Mouse (Mus musculus) embryonic fibroblast, embryonic 13.5 days (primary cell): ENCODE data around the gene A930004D18Rik. TPM values are rescaled to one million over a fixed set of nuclear protein-coding genes. Genes with fewer than 3 reads are reported as not detected.

Experiments
- H3K27ac ChIP-seq: 2 replicates; pipeline ENCODE4 v1.5.1; 2012; ENCODE audit warnings: low read length, control low read depth, inconsistent platforms; ENCODE audit not compliant: insufficient read depth
- H3K4me1 ChIP-seq: 2 replicates; pipeline ENCODE4 v1.6.1; 2011; ENCODE audit warnings: low read length; ENCODE audit not compliant: control insufficient read depth, insufficient read depth
- H3K4me3 ChIP-seq: 2 replicates; pipeline ENCODE4 v1.5.1; 2011; ENCODE audit warnings: mild to moderate bottlenecking, control low read depth, low read length; ENCODE audit not compliant: insufficient read depth
- CTCF ChIP-seq: IDR thresholded peaks from 2 replicates; pipeline ENCODE4 v1.5.1; 2011; ENCODE audit warnings: mild to moderate bottlenecking, control low read depth, low read length, moderate library complexity, borderline replicate concordance; ENCODE audit not compliant: insufficient read depth
- POLR2A ChIP-seq: IDR thresholded peaks from 2 replicates; pipeline ENCODE4 v1.6.1; 2011; ENCODE audit warnings: low read depth, mild to moderate bottlenecking, control low read depth, low read length, moderate library complexity
- polyA plus RNA-seq: library from polyadenylated mRNA; stranded (reverse); fragments of >200 nt; gene quantifications from 2 replicates; pipeline ENCODE4 v1.2.4, GENCODE M21; 2011; ENCODE audit warnings: low read depth; ENCODE audit not compliant: missing spikeins, insufficient read length

A930004D18Rik gene
- polyA plus RNA-seq, 1 experiment = 8.6 TPM

DNA sequence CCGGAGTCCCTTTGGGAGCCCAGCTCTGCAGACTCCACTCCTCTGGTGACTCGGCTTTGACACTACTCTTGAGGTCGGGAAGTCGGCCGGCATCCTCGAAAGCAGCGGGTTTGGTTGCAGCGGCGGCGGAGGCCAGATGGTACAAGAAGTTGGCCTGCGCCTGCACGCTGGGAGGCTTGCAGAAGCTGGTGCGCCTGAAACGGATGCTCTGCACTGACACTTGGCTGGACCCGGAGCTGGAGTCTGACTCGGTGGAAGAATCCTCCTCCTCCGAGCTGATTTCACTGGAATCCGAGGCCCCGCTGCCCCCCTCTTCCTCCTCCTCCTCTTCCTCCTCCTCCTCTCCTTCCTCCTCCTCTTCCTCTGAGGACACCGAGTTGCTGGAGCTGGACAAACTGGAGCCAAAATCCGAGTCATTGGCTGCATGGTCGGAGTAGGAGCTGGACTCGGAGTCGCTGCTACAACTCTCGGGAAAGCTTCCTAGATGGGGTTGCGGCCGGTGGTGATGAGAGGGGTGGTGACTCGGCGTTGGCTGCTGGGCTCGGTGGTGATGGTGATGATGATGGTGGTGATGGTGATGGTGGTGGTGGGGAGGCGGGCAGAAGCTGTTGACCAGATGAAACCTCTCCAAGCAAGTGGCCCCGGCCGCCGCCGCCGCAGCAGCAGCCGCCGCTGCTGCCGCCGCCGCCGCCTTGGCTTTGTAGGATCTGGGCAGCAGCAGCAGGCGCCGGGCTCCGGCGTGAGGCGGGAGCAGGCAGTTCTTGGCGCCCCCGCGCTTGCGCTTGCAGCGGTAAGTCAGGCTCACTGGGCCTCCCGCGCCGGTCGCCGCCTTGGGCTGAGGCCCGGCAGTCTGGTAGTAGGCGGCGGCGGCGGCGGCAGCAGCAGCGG, 9.5 kb upstream of the A930004D18Rik start:
- no peak for TF ChIP-seq POLR2A
- no peak for TF ChIP-seq CTCF
- Histone ChIP-seq H3K4me1 (peaks cover 5% of the 10 kb centered on the region; the same call in 1 of the 2 replicates), H3K4me3 (peak overlapping the region; percentile 61), H3K27ac (peak overlapping the region; percentile 90)

DNA sequence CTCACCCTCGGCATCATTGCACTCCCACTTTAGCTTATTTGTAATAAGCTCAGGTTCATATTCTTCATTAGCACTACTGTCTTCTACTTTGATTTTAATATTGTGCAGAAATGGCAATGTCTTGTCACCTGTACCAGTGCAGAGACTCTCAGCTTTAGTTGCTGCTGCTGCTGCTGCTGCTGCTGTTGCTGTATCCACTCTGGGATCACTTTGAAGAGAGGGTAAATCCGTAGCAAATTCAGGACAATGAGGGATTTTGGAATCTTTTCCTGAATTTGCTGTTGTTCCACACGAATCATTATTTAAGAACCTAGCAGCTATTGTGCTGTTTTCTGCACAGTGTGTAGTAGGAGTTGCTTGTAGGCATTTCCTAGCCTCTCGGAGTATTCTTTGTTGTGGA, 8.6 kb upstream of the A930004D18Rik start:
- H3K4me3 ChIP-seq = peak overlapping the region; percentile 61
- TF ChIP-seq POLR2A = no peak
- TF ChIP-seq CTCF = no peak
- 0 out of 2 replicates have a peak, but pooled peaks cover 2% of the 10 kb centered on the region for H3K4me1 ChIP-seq
- no peak overlapping the region for H3K27ac ChIP-seq

DNA sequence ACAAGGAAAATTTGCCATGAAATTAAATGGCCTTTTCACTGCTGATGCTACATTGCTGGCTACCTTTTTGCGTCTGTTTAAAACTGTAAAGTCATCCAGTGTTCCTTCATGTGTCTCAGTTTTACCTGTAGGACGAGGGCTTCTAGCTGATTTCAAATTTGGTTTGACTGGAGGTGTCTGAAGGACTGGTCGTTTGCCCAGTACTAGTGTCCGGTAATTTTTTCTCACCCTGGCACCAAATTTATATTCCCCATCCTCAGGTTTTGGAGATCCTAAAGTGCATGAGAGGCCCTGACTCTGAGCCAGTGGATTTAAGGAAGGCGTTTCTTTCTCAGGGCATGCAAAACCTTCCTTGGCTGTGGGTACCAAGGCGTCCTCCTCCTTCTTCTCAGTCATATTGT, 8.2 kb upstream of the A930004D18Rik start:
- TF ChIP-seq POLR2A (no peak), CTCF (no peak)
- Histone ChIP-seq H3K4me1 (0 out of 2 replicates have a peak, but pooled peaks cover 2% of the 10 kb centered on the region), H3K27ac (0 out of 2 replicates have a peak overlapping the region, but pooled peaks have one; percentile 7), H3K4me3 (peak overlapping the region; percentile 61)

DNA sequence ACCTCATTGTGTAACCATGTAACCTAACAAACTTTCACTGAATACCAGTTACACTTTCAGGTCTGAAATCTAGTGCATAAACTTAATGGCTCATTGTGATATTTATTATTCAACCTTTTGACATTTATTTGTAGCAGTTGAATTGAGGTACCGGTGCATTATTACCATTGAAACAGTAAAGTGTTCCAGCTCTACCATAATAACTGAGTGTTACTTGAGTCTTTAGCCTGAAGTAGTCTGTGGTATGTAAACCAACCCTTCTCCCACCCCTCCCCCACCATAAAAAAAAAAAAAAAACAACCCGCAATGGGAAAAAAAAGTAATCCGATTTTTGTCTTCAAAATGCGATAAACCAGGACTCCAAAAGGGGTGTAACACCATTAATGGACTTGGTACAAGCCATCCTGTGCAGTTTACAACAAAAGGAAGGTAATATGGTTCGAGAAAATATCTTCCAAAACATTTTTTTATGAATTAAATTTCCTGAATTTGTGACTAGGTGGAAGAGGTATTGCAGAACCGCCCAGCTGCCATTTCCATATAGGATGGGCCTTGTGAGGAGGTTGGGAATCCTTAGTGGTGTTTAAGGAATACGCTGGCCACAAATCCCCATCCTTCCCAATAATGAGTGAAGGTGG, 7.7 kb upstream of the A930004D18Rik start:
- TF ChIP-seq CTCF = no peak
- TF ChIP-seq POLR2A = no peak
- H3K4me3 ChIP-seq = peak overlapping the region; percentile 61
- H3K4me1 ChIP-seq = 0 out of 2 replicates have a peak, but pooled peaks cover 2% of the 10 kb centered on the region
- 0 out of 2 replicates have a peak overlapping the region, but pooled peaks have one; percentile 7 for H3K27ac ChIP-seq

DNA sequence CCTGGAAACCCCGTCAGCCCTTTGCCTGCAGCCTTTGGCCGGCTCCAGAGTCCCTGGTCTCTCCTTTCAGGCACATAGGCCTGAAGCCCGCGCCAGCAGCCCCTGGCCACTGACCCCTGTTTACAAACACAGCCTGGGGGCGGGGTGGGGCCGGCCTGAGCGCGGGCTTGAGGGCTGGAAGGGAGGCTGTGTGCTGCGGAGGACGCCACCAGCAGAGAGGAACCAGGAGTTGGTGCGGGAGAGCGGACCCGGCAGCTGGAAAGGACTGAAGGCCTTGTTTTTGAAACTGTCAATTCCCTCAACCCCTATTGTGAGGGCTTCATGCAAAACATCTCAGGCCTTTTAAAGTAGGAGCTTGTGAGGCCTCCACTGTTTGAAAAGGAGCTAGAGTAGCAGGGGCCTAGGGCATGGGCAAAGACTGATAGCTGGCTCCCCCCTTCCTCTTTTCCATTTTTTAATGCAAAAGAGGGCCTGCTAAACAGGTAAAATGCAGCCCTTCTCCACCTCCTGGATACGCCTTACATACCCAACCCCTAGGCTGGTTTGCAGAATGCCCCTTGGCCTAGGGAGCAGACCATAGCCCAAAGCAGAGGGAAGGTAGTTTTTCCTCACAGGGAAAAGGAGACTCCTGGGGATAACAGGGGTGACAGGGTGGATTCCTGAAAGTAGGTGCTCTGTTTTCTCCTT, 3.8 kb upstream of the A930004D18Rik start:
- TF ChIP-seq CTCF (no peak), POLR2A (no peak)
- Histone ChIP-seq H3K27ac (no peak overlapping the region), H3K4me3 (no peak overlapping the region), H3K4me1 (no peaks in the 10 kb centered on the region)

DNA sequence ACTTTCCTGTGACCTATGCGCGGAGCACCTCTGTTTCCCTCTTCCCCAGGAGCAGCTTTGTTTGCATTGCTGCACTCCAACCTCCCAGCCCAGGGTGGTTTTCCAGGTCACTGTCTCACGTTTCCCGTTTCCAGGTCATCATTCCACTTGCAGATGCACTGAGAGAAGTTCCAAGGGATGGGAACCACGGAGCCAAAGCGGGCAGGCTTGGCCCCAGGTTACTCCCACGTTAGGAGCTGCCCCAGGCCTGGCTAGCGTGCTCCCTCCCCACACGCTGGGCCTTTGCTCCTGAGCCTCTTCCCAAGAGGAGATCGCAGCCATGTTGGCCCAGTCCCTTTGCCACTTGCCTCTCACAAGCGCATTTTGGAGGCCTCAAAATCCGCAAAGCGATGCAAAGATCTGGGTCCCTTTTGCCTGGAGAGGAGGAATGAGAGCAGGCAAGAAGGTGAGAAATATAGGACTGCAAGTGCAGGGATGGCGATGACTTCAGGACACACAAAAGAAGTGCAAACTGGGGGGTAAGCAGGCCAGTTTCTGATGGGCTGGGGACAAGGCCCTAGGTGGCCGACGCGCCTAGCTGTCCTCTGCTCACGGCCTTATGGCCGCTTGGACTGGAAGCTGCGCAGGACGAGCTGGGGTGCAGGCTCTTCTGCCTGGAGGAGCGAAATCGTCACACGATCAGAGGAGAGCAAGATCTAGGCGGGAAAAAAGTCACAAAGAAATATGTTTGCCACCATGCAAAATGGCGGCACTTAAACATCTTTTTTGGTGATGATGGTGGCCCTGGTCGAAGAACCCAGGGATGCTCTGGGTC, 3.0 kb upstream of the A930004D18Rik start:
- H3K4me3 ChIP-seq = no peak overlapping the region

DNA sequence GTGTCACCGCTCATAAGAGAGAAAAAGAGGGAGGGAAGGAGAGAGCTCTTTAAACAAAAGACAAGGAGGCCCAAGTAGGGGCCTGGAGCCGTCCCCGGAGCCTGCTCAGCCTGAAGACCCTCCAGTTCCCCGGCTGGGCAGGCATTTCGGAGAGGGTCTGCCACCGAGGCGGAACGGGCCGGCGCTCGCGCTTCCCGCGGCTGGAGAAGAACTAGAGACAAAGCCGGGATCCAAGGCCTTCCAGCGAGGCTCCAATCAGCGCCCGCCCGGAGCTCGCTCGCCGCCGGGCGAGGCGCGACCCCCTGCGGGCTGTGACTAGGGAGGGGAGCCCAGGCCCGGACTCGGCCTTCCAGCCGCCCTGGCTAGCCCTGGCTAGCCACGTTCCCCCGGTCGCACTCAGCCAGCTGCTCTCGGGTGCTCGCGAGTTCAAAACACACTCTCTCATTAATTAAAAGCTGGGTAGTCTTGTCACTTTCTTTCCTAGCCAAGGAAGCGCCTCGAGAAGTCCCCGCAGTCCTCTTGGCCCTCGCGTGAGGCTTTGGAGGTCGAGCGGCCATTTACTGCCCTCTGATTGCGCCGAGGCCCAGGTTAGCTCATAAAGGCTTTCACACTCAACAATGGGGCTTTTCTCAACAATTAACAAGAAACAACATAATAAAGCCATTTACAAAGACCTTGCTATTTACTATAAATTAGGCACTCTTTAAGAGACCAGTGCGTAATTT, 2.2 kb upstream of the A930004D18Rik start:
- Histone ChIP-seq H3K4me1 (no peaks in the 10 kb centered on the region), H3K27ac (no peak overlapping the region), H3K4me3 (no peak overlapping the region)
- TF ChIP-seq POLR2A (no peak), CTCF (no peak)

More for the DNA sequence above, 3.0 kb upstream of the A930004D18Rik start:
- Histone ChIP-seq H3K4me1 (no peaks in the 10 kb centered on the region), H3K27ac (no peak overlapping the region)
- no peak for TF ChIP-seq POLR2A
- no peak for TF ChIP-seq CTCF

DNA sequence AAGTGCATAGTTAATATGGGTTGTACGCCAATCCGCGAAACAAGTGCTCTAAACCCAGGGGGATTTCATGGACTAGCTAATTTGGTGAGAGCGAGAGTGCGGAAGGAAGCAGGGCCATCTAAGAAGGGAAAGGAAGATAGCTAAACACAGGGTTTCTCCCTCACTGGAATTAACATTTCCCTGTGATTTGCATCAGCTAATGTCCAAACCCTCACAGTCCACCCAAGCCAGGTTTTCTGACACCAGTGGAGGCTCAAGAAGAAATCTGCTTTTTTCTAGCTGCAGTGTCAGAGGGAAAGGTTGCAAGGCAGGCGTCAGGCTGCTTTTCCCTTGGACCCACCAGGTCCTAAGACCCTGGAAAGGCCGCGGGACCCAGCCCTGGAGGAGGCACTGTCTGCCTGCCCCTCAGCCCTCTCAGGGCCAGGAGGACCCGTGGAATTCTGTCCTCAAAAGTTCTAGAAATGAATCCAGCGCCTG, 1.4 kb upstream of the A930004D18Rik start:
- Histone ChIP-seq H3K4me1 (no peaks in the 10 kb centered on the region), H3K4me3 (no peak overlapping the region), H3K27ac (no peak overlapping the region)
- TF ChIP-seq CTCF (no peak), POLR2A (no peak)

DNA sequence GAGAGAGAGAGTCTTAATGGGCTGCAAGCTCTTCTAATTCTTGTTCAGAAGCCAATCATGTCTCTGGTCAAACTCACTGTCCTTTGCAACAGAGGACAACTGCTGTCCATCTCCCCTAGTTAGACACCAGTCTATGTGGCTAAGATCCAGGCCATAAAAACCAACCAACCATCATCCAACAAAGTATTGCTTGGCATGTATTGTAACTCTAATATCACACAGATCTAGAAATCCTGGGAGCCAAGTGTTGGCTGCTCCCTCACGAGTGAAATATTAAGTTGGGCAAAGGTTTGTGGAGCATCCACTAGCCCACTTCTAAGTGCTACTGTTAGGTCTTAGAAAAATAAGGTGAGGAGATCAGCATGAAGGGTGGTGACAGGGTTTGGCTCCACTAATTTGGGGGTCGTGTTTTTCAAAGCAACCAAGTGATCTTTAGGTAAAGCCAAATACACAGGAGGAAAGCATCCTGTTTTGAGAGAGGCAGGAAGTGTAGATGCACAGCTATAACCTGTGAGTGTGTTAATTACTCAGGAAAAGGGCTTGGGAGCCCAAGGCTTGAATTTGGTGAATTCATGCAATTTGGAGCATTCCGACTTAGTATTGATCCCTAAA, 710 bp upstream of the A930004D18Rik start:
- no peaks in the 10 kb centered on the region for H3K4me1 ChIP-seq
- no peak overlapping the region for H3K4me3 ChIP-seq
- H3K27ac ChIP-seq = no peak overlapping the region
- TF ChIP-seq CTCF = no peak
- TF ChIP-seq POLR2A = no peak
